Mouse (Mus musculus) lung, embryonic 14.5 days (tissue): ENCODE data around the gene Zfp72. TPM values are rescaled to one million over a fixed set of nuclear protein-coding genes. Genes with fewer than 3 reads are reported as not detected.

Experiments used
- ATAC-seq: fragments of 200-750 bp; cut with Nextera tagmentation; 2 replicates; pipeline ENCODE4 v1.8.0; 2017; ENCODE audit warnings: mild to moderate bottlenecking, moderate TSS enrichment, moderate library complexity; ENCODE audit not compliant: insufficient read depth
- DNase-seq: peaks from one replicate; pipeline ENCODE4 v3.0.0-alpha.2; 2015
- H3K27ac ChIP-seq: fragments of 300-500 bp; sonication (generic); 2 replicates; pipeline ENCODE4 v1.5.1; 2014; ENCODE audit warnings: low read depth, mild to moderate bottlenecking, moderate library complexity
- H3K27me3 ChIP-seq: fragments of 300-500 bp; sonication (generic); 2 replicates; pipeline ENCODE4 v1.6.1; 2014; ENCODE audit warnings: low read length, control low read depth; ENCODE audit not compliant: insufficient read depth
- H3K36me3 ChIP-seq: fragments of 300-500 bp; sonication (generic); 2 replicates; pipeline ENCODE4 v1.6.1; 2014; ENCODE audit warnings: control low read depth; ENCODE audit not compliant: insufficient read depth
- H3K4me1 ChIP-seq: fragments of 300-500 bp; sonication (generic); 2 replicates; pipeline ENCODE4 v1.6.1; 2014; ENCODE audit warnings: antibody characterized with exemption, control low read depth; ENCODE audit not compliant: insufficient read depth
- H3K4me2 ChIP-seq: fragments of 300-500 bp; sonication (generic); 2 replicates; pipeline ENCODE4 v1.6.1; 2014; ENCODE audit warnings: mild to moderate bottlenecking
- H3K4me3 ChIP-seq: fragments of 300-500 bp; sonication (generic); 2 replicates; pipeline ENCODE4 v1.5.1; 2014; ENCODE audit warnings: low read depth, low read length
- H3K9ac ChIP-seq: fragments of 300-500 bp; sonication (generic); 2 replicates; pipeline ENCODE4 v1.6.1; 2014
- H3K9me3 ChIP-seq: fragments of 300-500 bp; sonication (generic); 2 replicates; pipeline ENCODE4 v1.6.1; 2016; ENCODE audit warnings: low read depth, low read length, control low read depth
- CTCF ChIP-seq: IDR thresholded peaks from 2 replicates; pipeline ENCODE4 v1.5.1; 2016; ENCODE audit warnings: antibody characterized with exemption, low read depth
- WGBS: fragments of 180-500 bp; shearing (Covaris S2); extraction: QIAGEN DNeasy Blood & Tissue Kit; methylation state at CpG from one replicate; pipeline ENCODE4 v1.1.7; 2014; 5-methylcytosine and 5-hydroxymethylcytosine counted together
- polyA plus RNA-seq: library from polyadenylated mRNA; unstranded; fragments of >200 nt; fragmentation: Nextera tagmentation; extraction: Ambion mirVana; gene quantifications from 2 replicates; pipeline ENCODE4 v1.2.1, GENCODE M21; 2014

The Zfp72 gene
- polyA plus RNA-seq, 1 experiment from 2014 or later: 7.6 TPM

DNA sequence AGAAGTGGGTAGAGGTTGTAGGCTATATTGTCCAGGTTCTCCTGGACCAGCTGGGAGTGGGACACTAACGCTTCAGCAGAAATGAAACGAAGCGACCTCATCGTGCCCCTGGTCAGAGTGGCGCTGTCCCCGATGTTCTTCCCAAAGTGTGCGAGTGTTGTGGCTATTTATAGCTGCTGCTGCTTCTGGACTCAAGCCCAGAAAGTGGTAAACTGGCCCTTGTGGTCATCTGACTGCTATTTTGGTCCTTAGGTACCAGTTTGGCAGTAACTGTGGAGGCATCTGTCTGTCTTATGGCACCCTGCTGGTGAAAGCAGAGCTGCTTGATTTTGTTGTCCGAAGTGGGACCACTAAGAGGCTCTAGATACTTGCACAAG is 26.8 kb downstream of the Zfp72 start, which contains the start of gene Lrrc14b:
TSS of gene Lrrc14b (minus strand) at position 147 of the 377 bp plus-strand sequence.
- Histone ChIP-seq H3K27ac (no peak within 1 kb of the TSS), H3K9me3 (no peaks in the 10 kb centered on the region), H3K4me3 (no peak within 1 kb of the TSS), H3K4me2 (no peak within 1 kb of the TSS), H3K36me3 (peaks cover 22% of the 10 kb centered on the region), H3K9ac (no peak within 1 kb of the TSS), H3K27me3 (no peaks in the 10 kb centered on the region), H3K4me1 (no peaks in the 10 kb centered on the region)
- TF ChIP-seq CTCF: no peak
- peak; percentile 61; the same call in 1 of the 2 replicates for ATAC-seq
- WGBS: 56% methylated on average over 8 of the region's 8 CpGs
- peak; percentile 47 for DNase-seq

DNA sequence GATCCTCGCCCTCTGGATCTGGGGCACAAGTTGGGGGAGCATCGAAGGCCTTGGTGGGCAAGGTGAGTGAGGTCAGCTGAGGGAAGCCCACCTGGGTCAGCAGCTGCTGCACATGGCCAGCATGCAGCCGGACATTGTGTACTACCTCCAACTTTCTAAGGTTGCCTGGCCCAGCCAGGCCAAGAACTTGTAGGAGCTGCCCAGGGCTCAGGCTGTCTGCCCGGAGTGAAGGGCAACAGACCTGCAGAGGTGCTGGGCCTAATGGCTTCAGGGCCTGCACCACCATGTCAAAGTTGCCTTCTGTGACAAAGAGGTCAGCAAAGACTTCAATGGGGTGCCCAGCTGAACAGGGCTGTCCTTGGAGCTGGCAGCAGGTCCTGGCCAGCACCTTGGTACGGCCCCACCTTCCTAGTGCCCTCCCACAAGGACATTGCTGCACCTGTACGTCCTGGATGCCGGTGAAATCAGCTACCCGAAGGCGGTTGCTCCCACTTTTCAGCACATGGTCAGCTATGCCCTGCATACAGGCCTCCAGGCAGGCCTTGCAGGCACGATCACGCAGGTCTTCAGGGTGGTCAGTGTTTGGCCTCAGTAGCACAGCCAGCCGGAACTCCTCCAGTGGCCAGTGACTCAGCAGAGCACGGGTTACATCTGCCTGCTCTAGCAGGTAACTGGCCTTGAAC is 27.3 kb downstream of the Zfp72 start:
- DNase-seq: no peak
- H3K36me3 ChIP-seq: peaks cover 27% of the 10 kb centered on the region
- no peak for TF ChIP-seq CTCF
- no peak overlapping the region for H3K4me2 ChIP-seq
- peak; percentile 51; the same call in 1 of the 2 replicates for ATAC-seq
- no peaks in the 10 kb centered on the region for H3K27me3 ChIP-seq
- WGBS: 86% methylated on average over 13 of the region's 13 CpGs
- no peaks in the 10 kb centered on the region for H3K9me3 ChIP-seq
- H3K9ac ChIP-seq: no peak overlapping the region
- no peak overlapping the region for H3K4me3 ChIP-seq
- H3K27ac ChIP-seq: no peak overlapping the region
- no peaks in the 10 kb centered on the region for H3K4me1 ChIP-seq

DNA sequence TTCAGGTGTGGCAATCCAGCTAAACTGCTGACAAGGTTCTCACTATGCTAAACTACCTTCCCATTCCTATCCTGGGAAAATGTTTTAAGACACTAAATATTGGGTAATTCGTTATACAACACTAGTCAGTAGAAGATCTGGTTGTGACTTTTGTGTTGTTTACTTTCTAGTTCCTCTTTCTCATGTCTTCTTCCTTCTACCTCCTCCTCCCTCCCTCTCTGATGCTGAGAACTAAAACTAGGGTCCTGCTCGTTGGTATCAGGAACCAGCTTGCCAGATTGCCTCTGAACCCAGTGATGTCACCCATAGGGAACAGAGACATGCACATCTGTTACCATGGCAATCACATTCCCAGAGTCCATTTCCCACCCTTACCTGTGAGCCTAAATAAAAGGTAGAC is 28.4 kb downstream of the Zfp72 start:
- no peak for TF ChIP-seq CTCF
- ATAC-seq: no peak
- Histone ChIP-seq H3K36me3 (peaks cover 36% of the 10 kb centered on the region), H3K9me3 (no peaks in the 10 kb centered on the region), H3K27ac (no peak overlapping the region), H3K4me1 (no peaks in the 10 kb centered on the region), H3K4me2 (no peak overlapping the region), H3K9ac (no peak overlapping the region), H3K4me3 (no peak overlapping the region), H3K27me3 (no peaks in the 10 kb centered on the region)
- DNase-seq: no peak
- 75% methylated on average over 2 of the region's 2 CpGs for WGBS

DNA sequence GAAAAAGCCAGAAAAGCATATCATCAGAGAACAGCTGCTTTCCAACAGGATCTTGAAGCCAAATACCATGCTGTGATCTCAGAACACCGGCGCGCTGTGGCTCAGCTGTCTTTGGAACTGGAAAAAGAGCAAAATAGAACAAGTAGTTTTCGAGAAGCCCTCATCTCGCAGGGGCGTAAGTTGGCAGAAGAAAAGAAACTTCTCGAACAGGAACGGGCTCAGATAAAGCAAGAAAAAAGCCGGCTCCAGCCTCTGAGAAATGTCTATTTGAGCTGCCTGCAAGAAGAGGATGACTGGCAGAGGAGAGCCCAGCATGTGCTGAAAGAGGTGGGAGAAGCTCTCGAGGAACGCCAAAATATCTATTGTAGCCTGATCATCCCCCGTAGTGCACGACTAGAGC is 34.1 kb downstream of the Zfp72 start:
- no peak for TF ChIP-seq CTCF

DNA sequence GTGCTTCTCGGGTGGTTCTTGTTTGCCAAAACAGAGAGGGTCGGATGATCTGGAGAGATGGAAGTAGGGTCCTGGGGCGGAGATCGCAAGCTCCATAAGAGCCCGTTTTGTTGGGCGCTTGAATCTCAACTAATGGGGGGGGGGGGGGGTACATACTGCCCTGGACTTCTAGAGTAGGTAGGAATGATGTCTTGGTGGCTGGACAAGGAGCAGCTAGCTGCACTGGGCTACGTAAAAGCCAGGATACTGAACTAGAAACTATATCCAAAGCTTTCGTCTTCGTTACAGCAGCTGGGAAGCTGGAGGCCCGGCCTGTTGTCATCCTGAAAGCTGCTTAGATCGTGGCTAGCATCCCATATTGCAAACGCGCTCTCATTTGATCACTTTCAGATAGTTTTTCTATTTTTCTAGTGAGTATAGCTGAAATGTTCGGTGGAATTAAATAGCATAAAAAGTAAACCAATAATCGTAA is 40.2 kb downstream of the Zfp72 start:
- Histone ChIP-seq H3K27ac (peak overlapping the region; percentile 86; the same call in 1 of the 2 replicates), H3K4me2 (peak overlapping the region; percentile 80)
- peak; percentile 64 for DNase-seq

More for the DNA sequence above, 34.1 kb downstream of the Zfp72 start:
- no peaks in the 10 kb centered on the region for H3K4me1 ChIP-seq
- no peaks in the 10 kb centered on the region for H3K27me3 ChIP-seq
- DNase-seq (no peak), ATAC-seq (no peak)
- H3K9me3 ChIP-seq: no peaks in the 10 kb centered on the region
- no peak overlapping the region for H3K9ac ChIP-seq
- WGBS: 97% methylated on average over 13 of the region's 13 CpGs
- H3K4me2 ChIP-seq: no peak overlapping the region
- H3K36me3 ChIP-seq: peaks cover 70% of the 10 kb centered on the region
- no peak overlapping the region for H3K27ac ChIP-seq
- no peak overlapping the region for H3K4me3 ChIP-seq

DNA sequence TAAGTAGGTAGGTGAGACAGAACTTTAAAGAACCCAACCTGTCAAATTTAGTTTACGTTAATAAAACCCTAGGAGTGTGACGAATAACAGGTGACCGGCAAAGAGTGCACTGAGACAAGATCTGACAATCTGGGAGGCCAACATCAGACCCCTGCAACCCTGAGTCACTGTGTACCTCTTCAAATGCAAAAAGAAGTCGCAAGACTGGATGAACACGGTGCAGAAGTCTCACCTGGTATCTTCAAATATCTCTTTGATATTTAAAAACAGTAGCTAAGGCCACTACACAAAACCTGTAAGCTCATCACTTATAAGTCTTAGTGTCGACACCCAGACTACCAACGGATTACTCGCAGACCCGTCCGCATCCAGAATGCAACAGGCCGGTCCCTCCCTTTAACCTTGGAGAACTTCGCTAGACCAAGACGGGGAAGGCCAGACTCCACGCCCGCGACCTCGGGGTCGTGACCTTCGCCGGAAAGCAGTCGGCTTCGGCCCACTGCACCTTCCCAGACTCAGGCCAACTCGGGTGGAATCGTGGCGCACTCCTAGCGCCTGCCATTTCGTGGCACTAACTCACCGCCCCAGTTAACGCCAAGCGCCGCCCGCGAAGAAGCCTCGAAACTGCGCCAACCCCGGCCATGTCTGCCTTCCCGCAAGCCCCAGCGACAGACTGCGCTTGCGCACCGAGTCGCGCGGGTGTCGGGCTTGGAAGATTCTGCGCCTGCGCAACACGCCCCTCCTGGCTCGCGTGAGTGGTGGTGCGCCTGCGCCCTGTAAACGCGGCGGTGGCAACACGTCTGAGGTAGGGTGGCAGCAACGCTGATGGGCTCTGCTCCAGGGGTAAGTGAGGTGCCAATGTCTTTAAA is 40.8 kb downstream of the Zfp72 start, which contains the start of the genes Sdha and Ccdc127:
TSS of gene Sdha (minus strand) at position 715 of the 869 bp plus-strand sequence.
TSS of gene Ccdc127 (plus strand) at position 744 of the 869 bp plus-strand sequence.
- Histone ChIP-seq H3K4me2 (peak within 1 kb of the TSS; percentile 80), H3K9me3 (no peaks in the 10 kb centered on the region), H3K9ac (peak within 1 kb of the TSS; percentile 92), H3K4me1 (peaks cover 11% of the 10 kb centered on the region), H3K36me3 (peaks cover 17% of the 10 kb centered on the region), H3K27ac (peak within 1 kb of the TSS; percentile 86), H3K4me3 (peak within 1 kb of the TSS; percentile 80), H3K27me3 (no peaks in the 10 kb centered on the region)
- 1% methylated on average over 57 of the region's 57 CpGs for WGBS
- ATAC-seq (peak; percentile 97), DNase-seq (peak; percentile 99)
- TF ChIP-seq CTCF: no peak; the same call in 1 of the 2 replicates

More for the DNA sequence above, 40.2 kb downstream of the Zfp72 start:
- ATAC-seq: peak; percentile 71; the same call in 1 of the 2 replicates
- H3K36me3 ChIP-seq: peaks cover 17% of the 10 kb centered on the region
- H3K4me3 ChIP-seq: peak overlapping the region; percentile 80
- H3K9ac ChIP-seq: peak overlapping the region; percentile 92
- TF ChIP-seq CTCF: no peak
- H3K27me3 ChIP-seq: no peaks in the 10 kb centered on the region
- WGBS: 2% methylated on average over 15 of the region's 15 CpGs
- H3K9me3 ChIP-seq: no peaks in the 10 kb centered on the region
- H3K4me1 ChIP-seq: peaks cover 11% of the 10 kb centered on the region
